Mouse (Mus musculus) lung, postnatal 0 days (tissue): ENCODE measurements around the gene Tada3. TPM values are rescaled to one million over a fixed set of nuclear protein-coding genes. Genes with fewer than 3 reads are reported as not detected.

Experiments
- ATAC-seq: fragments of 200-750 bp; cut with Nextera tagmentation; 2 replicates; pipeline ENCODE4 v1.8.0; 2017; ENCODE audit warnings: moderate library complexity
- DNase-seq: peaks from one replicate; pipeline ENCODE4 v3.0.0-alpha.2; 2016; ENCODE audit warnings: low spot score
- H3K27ac ChIP-seq: fragments of 300-500 bp; sonication (generic); 2 replicates; pipeline ENCODE4 v1.5.1; 2014; ENCODE audit warnings: antibody characterized with exemption, mild to moderate bottlenecking, low read length, mixed read lengths
- H3K27me3 ChIP-seq: fragments of 300-500 bp; sonication (generic); replicated peaks from 2 replicates; pipeline ENCODE4 v1.6.1; 2014; ENCODE audit warnings: low read length, mixed read lengths; ENCODE audit not compliant: insufficient read depth
- H3K36me3 ChIP-seq: fragments of 300-500 bp; sonication (generic); 2 replicates; pipeline ENCODE4 v1.6.1; 2014; ENCODE audit warnings: low read length, mixed read lengths; ENCODE audit not compliant: insufficient read depth
- H3K4me1 ChIP-seq: fragments of 300-500 bp; sonication (generic); 2 replicates; pipeline ENCODE4 v1.6.1; 2014; ENCODE audit warnings: antibody characterized with exemption, low read depth, low read length, mixed read lengths; ENCODE audit not compliant: insufficient read depth
- H3K4me2 ChIP-seq: fragments of 300-500 bp; sonication (generic); replicated peaks from 2 replicates; pipeline ENCODE4 v1.6.1; 2014; ENCODE audit warnings: low read depth, mild to moderate bottlenecking, low read length, moderate library complexity, mixed read lengths
- H3K4me3 ChIP-seq: fragments of 300-500 bp; sonication (generic); 2 replicates; pipeline ENCODE4 v1.5.1; 2014; ENCODE audit warnings: low read depth, low read length
- H3K9ac ChIP-seq: fragments of 300-500 bp; sonication (generic); replicated peaks from 2 replicates; pipeline ENCODE4 v1.6.1; 2014; ENCODE audit warnings: low read depth, mild to moderate bottlenecking
- H3K9me3 ChIP-seq: fragments of 300-500 bp; sonication (generic); 2 replicates; pipeline ENCODE4 v1.6.1; 2016; ENCODE audit warnings: low read length, mixed read lengths
- CTCF ChIP-seq: IDR thresholded peaks from 2 replicates; pipeline ENCODE4 v1.5.1; 2016; ENCODE audit warnings: antibody characterized with exemption, mild to moderate bottlenecking
- EP300 ChIP-seq: IDR thresholded peaks from 2 replicates; pipeline ENCODE4 v1.6.1; 2016; ENCODE audit warnings: antibody characterized with exemption, mild to moderate bottlenecking, control low read depth
- WGBS: fragments of 180-500 bp; shearing (Covaris S2); extraction: QIAGEN DNeasy Blood & Tissue Kit; methylation state at CpG from one replicate; pipeline ENCODE4 v1.1.7; 2014; 5-methylcytosine and 5-hydroxymethylcytosine counted together
- polyA plus RNA-seq: library from polyadenylated mRNA; unstranded; fragments of >200 nt; fragmentation: Nextera tagmentation; extraction: Ambion mirVana; gene quantifications from 2 replicates; pipeline ENCODE4 v1.2.1, GENCODE M21; 2015

Tada3 gene
- polyA plus RNA-seq, 1 experiment from 2014 or later, result 33.2 TPM

GRCm38 (mm10) chr6:113379246-113379645, 1.6 kb upstream of the Tada3 start:
- DNase-seq (peak; percentile 37), ATAC-seq (no peak)
- 56% methylated on average over 6 of the region's 6 CpGs for WGBS
- TF ChIP-seq CTCF (no peak), EP300 (no peak)
- Histone ChIP-seq H3K4me3 (peak overlapping the region; percentile 85; the same call in 1 of the 2 replicates), H3K4me1 (0 out of 2 replicates have a peak, but pooled peaks cover 3% of the 10 kb centered on the region), H3K36me3 (peaks cover 24% of the 10 kb centered on the region), H3K9me3 (no peaks in the 10 kb centered on the region), H3K4me2 (peak overlapping the region; percentile 82), H3K27ac (no peak overlapping the region), H3K27me3 (no peaks in the 10 kb centered on the region), H3K9ac (no peak overlapping the region)

DNA sequence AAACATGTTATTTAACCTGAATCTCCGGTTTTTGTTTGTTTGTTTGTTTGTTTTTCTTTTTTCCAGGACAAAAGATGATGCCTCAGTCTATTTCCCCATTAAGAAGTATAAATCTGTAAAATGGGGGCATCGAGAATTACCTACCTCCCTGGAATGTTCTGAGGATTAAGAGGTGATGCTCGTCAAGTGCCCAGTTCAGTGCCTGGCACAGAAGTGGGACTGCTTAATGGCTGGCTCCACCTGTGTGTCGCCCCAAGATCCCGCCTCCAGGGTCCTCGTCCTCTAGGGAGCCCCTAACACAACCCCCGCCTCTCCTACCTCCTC, 549 bp downstream of the Tada3 start:
- Histone ChIP-seq H3K27ac (peak overlapping the region; percentile 82), H3K4me3 (peak overlapping the region; percentile 85), H3K4me2 (peak overlapping the region; percentile 82), H3K27me3 (no peaks in the 10 kb centered on the region), H3K4me1 (0 out of 2 replicates have a peak, but pooled peaks cover 3% of the 10 kb centered on the region), H3K9ac (peak overlapping the region; percentile 85), H3K9me3 (no peaks in the 10 kb centered on the region), H3K36me3 (peaks cover 31% of the 10 kb centered on the region)
- TF ChIP-seq EP300 (no peak), CTCF (no peak)
- DNase-seq, result no peak
- no peak for ATAC-seq
- WGBS, result 5% methylated on average over 6 of the region's 7 CpGs

GRCm38 (mm10) chr6:113373491-113373890, 4.2 kb downstream of the Tada3 start:
- Histone ChIP-seq H3K4me1 (no peaks in the 10 kb centered on the region), H3K9ac (no peak overlapping the region), H3K27me3 (no peaks in the 10 kb centered on the region), H3K27ac (no peak overlapping the region), H3K4me2 (no peak overlapping the region), H3K4me3 (no peak overlapping the region), H3K36me3 (peaks cover 45% of the 10 kb centered on the region), H3K9me3 (no peaks in the 10 kb centered on the region)
- DNase-seq (no peak), ATAC-seq (no peak)
- TF ChIP-seq EP300, result no peak
- no peak for TF ChIP-seq CTCF
- WGBS, result 93% methylated on average over 4 of the region's 4 CpGs

DNA sequence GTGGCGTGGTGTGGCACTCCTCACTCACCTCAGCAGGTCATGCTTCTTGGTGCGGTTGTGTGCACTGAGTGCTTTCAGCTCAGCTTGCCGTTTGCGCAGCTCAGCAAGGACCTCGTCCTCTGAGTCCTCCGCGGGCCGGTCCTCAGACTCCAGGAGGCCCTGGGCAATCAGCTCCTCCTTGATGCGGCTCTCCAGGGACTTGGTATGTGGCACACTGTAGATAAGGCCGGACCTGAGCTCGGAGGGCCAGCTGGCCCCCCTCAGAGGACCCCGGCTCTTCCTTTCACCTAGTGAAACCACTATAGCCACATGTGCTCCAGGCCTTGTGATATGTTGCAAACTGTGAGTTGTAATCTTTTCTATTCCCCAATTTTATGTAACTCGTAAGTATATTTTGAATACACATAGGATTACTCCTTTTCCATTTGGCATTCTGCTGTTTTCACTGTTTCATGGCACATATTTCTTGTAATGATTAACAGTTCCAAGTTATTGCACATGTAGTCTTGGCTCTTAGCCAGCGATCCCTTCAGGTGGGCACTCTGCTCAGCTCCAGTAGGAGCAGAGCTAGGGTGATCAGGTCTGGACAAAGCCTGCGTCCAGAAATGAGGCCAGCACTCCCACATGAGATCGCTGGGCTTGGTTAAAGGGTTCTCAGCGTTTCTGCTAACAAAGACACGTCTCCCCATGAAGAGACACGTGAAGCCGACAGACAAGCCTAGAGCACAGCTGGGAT, 7.3 kb downstream of the Tada3 start:
- Histone ChIP-seq H3K9ac (no peak overlapping the region), H3K9me3 (no peaks in the 10 kb centered on the region), H3K4me3 (no peak overlapping the region), H3K27ac (no peak overlapping the region), H3K4me1 (no peaks in the 10 kb centered on the region), H3K27me3 (no peaks in the 10 kb centered on the region), H3K36me3 (peaks cover 45% of the 10 kb centered on the region), H3K4me2 (no peak overlapping the region)
- TF ChIP-seq CTCF, result no peak
- TF ChIP-seq EP300, result no peak
- 73% methylated on average over 20 of the region's 20 CpGs for WGBS
- ATAC-seq, result 0 out of 2 replicates have a peak, but pooled peaks have one; percentile 26
- no peak for DNase-seq

GRCm38 (mm10) chr6:113368577-113368976, 9.1 kb downstream of the Tada3 start:
- TF ChIP-seq CTCF (no peak), EP300 (no peak)
- Histone ChIP-seq H3K9ac (no peak overlapping the region), H3K27me3 (no peaks in the 10 kb centered on the region), H3K4me1 (no peaks in the 10 kb centered on the region), H3K27ac (no peak overlapping the region), H3K9me3 (no peaks in the 10 kb centered on the region), H3K4me2 (no peak overlapping the region), H3K36me3 (peaks cover 35% of the 10 kb centered on the region), H3K4me3 (no peak overlapping the region)
- no peak for ATAC-seq
- 83% methylated on average over 5 of the region's 5 CpGs for WGBS
- DNase-seq, result no peak

- no peak overlapping the region for H3K4me3 ChIP-seq
- no peak overlapping the region for H3K27ac ChIP-seq
- H3K9ac ChIP-seq, result no peak overlapping the region
- H3K4me2 ChIP-seq, result no peak overlapping the region
- no peak for ATAC-seq
- peaks cover 31% of the 10 kb centered on the region; the same call in 1 of the 2 replicates for H3K36me3 ChIP-seq
- no peaks in the 10 kb centered on the region for H3K4me1 ChIP-seq
- 88% methylated on average over 7 of the region's 7 CpGs for WGBS
- TF ChIP-seq EP300 (no peak), CTCF (no peak)
- no peaks in the 10 kb centered on the region for H3K27me3 ChIP-seq
- H3K9me3 ChIP-seq, result no peaks in the 10 kb centered on the region
- no peak for DNase-seq
These were observed 9.6 kb downstream of the Tada3 start for GRCm38 (mm10) chr6:113368124-113368523.

DNA sequence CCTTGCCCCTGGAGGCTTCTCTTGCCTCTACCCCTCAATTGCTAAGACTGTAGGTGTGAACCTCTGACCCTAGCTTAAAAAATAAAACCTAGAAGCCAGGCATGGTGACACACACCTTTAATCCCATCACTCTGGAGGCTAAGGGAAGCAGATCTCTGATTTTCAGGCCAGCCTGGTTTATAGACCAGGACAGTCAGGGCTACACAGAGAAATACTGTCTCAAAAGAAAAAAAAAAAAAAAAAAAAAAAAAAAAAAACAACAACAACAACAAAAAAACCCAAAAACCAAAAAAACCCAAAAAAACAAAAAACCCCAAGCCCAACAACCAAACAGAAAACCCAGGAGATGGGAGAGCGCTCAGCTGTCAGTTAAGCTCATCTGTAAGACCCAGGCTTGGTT, 10.1 kb downstream of the Tada3 start:
- H3K9ac ChIP-seq, result no peak overlapping the region
- no peak overlapping the region for H3K27ac ChIP-seq
- H3K4me2 ChIP-seq, result no peak overlapping the region
- H3K9me3 ChIP-seq, result no peaks in the 10 kb centered on the region
- ATAC-seq (no peak), DNase-seq (no peak)
- no peaks in the 10 kb centered on the region for H3K4me1 ChIP-seq
- peaks cover 30% of the 10 kb centered on the region; the same call in 1 of the 2 replicates for H3K36me3 ChIP-seq
- WGBS, result 100% methylated on average over 1 of the region's 1 CpGs
- no peak overlapping the region for H3K4me3 ChIP-seq
- no peak for TF ChIP-seq EP300
- no peak for TF ChIP-seq CTCF
- H3K27me3 ChIP-seq, result no peaks in the 10 kb centered on the region
